Mouse (Mus musculus): ENCODE measurements around the gene Pgc. TPM values are rescaled to one million over a fixed set of nuclear protein-coding genes. Genes with fewer than 3 reads are reported as not detected.

Gene Pgc
- polyA plus RNA-seq (2014; fragmentation: Nextera tagmentation; extraction: Ambion mirVana) = not detected in 2 replicates

DNA sequence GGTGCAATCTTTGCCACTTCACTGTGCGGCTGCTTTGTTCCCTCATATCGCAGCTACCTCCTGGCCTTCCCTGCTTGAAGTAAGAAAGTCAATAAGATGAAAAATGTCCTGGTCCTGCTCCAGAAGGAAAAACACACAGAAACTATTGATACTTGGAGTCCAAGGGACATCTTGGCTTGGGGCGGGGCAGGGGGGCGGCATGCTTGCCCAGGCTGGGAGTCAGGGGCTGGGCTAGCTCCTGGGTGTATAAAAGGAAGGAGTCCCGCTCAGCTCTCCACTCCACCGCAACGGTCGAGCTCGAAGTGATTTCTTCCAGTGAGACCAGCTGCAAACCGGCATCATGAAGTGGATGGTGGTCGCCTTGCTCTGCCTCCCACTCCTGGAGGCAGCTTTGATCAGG, at the start of gene Pgc:
Gene Pgc, plus strand, starts transcription at position 277 of the 400 bp plus-strand sequence.
- Histone ChIP-seq H3K4me2 (ENCODE audit: low read depth, low read length) (no peak within 1 kb of the TSS), H3K27me3 (ENCODE audit: control insufficient read depth, insufficient read depth, low read length) (no peaks in the 10 kb centered on the region), H3K4me3 (ENCODE audit: low read depth, low read length) (no peak within 1 kb of the TSS), H3K27ac (ENCODE audit: low read depth, low read length) (no peak within 1 kb of the TSS), H3K36me3 (ENCODE audit: control insufficient read depth, insufficient read depth, low read length) (no peaks in the 10 kb centered on the region), H3K9ac (replicated peaks; ENCODE audit: low read depth, low read length) (no peak within 1 kb of the TSS), H3K9me3 (ENCODE audit: control insufficient read depth, low read length) (no peaks in the 10 kb centered on the region), H3K4me1 (ENCODE audit: control insufficient read depth, insufficient read depth, low read length) (no peaks in the 10 kb centered on the region)
- WGBS = 77% methylated on average over 11 of the region's 11 CpGs
- no peak for ATAC-seq (ENCODE audit: low read depth)

DNA sequence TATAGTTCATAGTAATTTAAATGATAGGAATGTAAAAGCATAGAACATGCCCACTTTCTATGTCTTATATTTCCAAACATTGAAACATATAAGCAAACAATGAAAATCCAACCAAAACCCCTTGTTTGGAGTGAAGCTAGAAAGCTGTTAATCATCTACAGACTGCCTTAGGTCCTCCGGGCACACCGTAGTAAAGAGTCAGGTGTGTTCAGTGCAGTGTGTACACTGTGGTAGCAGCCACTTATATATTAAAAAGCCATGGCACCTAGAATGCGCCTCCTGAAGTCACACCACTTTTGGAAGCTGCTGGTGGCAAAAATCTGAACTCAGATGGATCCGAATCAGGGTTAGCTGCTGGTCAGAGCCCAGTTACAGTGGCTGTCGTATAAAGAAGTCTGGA, 48.4 kb upstream of the Pgc start:
- ATAC-seq (ENCODE audit: low read depth) = no peak
- H3K27me3 ChIP-seq (ENCODE audit: control insufficient read depth, insufficient read depth, low read length) = no peaks in the 10 kb centered on the region
- H3K36me3 ChIP-seq (ENCODE audit: control insufficient read depth, insufficient read depth, low read length) = peaks cover 27% of the 10 kb centered on the region
- no peaks in the 10 kb centered on the region for H3K9me3 ChIP-seq (ENCODE audit: control insufficient read depth, low read length)
- no peak overlapping the region for H3K4me3 ChIP-seq (ENCODE audit: low read depth, low read length)
- H3K9ac ChIP-seq (replicated peaks; ENCODE audit: low read depth, low read length) = no peak overlapping the region
- WGBS = 90% methylated on average over 5 of the region's 5 CpGs
- no peak overlapping the region for H3K27ac ChIP-seq (ENCODE audit: low read depth, low read length)
- H3K4me2 ChIP-seq (ENCODE audit: low read depth, low read length) = no peak overlapping the region
- H3K4me1 ChIP-seq (ENCODE audit: control insufficient read depth, insufficient read depth, low read length) = no peaks in the 10 kb centered on the region; the same call in 1 of the 2 replicates

DNA sequence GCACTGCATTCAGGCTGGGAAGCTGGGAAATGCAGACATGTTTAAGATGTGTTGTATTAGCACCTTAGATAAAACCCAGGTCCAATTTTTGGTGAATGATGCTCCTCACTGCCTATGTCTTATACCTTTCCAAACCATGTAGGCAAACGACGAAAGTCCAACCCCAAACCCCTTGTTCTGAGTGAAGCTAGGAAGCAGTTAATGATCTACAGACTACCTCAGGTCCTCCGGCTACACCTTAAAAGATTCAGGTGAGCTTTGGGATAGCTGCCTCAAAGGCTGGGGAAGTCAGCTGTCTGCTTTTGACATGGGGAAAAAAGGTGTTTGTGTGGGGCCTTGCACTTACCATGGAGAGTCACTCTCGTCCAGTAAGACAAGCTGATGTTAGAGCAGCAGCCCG, 47.9 kb upstream of the Pgc start:
- Histone ChIP-seq H3K27ac (ENCODE audit: low read depth, low read length) (no peak overlapping the region), H3K4me2 (ENCODE audit: low read depth, low read length) (no peak overlapping the region), H3K36me3 (ENCODE audit: control insufficient read depth, insufficient read depth, low read length) (peaks cover 27% of the 10 kb centered on the region), H3K9me3 (ENCODE audit: control insufficient read depth, low read length) (no peaks in the 10 kb centered on the region), H3K9ac (replicated peaks; ENCODE audit: low read depth, low read length) (no peak overlapping the region), H3K4me1 (ENCODE audit: control insufficient read depth, insufficient read depth, low read length) (no peaks in the 10 kb centered on the region), H3K27me3 (ENCODE audit: control insufficient read depth, insufficient read depth, low read length) (no peaks in the 10 kb centered on the region), H3K4me3 (ENCODE audit: low read depth, low read length) (no peak overlapping the region)
- WGBS = 87% methylated on average over 5 of the region's 5 CpGs
- ATAC-seq (ENCODE audit: low read depth) = no peak

DNA sequence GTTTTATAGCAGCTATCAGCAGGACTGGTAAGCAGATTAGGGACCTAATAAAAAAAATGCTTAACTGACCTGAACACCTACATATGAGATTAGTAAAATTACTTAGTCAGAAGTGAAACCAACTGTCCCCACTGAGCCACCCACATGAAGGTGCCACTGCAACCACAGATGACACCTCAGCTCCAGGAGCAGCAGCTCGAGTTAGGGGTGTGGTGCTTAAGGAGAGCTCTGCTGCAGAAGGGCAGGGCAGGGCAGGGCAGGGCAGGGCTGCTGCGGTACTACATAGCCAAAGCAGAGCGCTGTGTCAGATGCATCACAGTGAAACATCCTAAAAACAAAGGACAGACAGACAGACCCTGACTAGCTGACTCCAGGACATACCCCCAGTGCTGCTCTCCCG, 43.8 kb upstream of the Pgc start:
- H3K36me3 ChIP-seq (ENCODE audit: control insufficient read depth, insufficient read depth, low read length) = peaks cover 27% of the 10 kb centered on the region
- H3K9me3 ChIP-seq (ENCODE audit: control insufficient read depth, low read length) = no peaks in the 10 kb centered on the region
- no peak overlapping the region for H3K4me2 ChIP-seq (ENCODE audit: low read depth, low read length)
- no peak overlapping the region for H3K4me3 ChIP-seq (ENCODE audit: low read depth, low read length)
- WGBS = 86% methylated on average over 4 of the region's 4 CpGs
- no peak overlapping the region for H3K27ac ChIP-seq (ENCODE audit: low read depth, low read length)
- peaks cover 8% of the 10 kb centered on the region for H3K4me1 ChIP-seq (ENCODE audit: control insufficient read depth, insufficient read depth, low read length)
- H3K27me3 ChIP-seq (ENCODE audit: control insufficient read depth, insufficient read depth, low read length) = no peaks in the 10 kb centered on the region
- ATAC-seq (ENCODE audit: low read depth) = no peak
- H3K9ac ChIP-seq (replicated peaks; ENCODE audit: low read depth, low read length) = no peak overlapping the region

DNA sequence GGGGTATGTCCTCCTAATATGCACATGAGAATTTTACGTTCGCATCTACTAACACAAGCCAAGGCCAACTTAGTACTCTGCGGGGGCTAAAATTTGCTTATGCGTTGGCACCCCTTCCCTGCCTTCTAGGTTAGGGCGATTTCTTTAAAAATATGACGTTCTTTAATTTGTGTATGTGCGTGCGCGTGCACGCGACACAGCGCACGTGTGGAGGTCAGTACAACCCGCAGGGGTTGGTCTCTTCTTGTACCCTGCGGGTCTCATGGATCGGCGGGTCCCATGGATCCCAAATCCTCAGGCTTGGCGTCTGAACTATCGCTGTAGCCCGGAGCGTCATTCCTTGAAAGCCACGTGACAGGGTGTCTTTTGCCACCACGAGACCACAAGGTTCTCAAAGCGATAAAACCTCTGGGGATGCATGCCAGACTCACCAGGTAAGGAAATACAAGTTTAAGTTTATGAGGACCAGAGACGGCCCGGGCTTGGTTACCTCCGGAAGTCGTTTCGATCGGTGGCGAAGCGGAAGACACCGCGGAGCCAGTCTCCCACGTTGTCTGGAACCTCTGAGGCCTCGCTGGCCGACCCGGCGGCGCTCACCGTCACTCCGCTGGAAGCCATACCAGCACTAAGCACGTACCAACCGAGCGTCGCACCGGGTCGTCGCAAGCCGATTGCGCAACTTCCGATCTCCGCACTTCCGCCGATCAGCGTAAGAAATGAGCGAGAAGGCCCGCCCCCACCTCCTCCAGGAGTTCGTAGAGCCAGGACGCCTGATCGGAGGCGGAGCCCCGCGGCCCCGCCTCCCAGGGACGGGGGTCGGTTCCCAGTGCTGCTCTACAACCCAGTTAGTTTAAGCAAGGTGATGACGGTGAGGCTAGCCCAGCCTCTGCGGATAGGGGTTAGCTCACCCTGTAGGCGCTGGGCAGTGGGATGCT, 39.0 kb upstream of the Pgc start:
- Histone ChIP-seq H3K36me3 (ENCODE audit: control insufficient read depth, insufficient read depth, low read length) (peaks cover 3% of the 10 kb centered on the region; the same call in 1 of the 2 replicates), H3K4me2 (ENCODE audit: low read depth, low read length) (peak overlapping the region; percentile 90), H3K9ac (replicated peaks; ENCODE audit: low read depth, low read length) (peak overlapping the region; percentile 78), H3K4me3 (ENCODE audit: low read depth, low read length) (peak overlapping the region; percentile 70), H3K9me3 (ENCODE audit: control insufficient read depth, low read length) (no peaks in the 10 kb centered on the region), H3K27me3 (ENCODE audit: control insufficient read depth, insufficient read depth, low read length) (no peaks in the 10 kb centered on the region), H3K4me1 (ENCODE audit: control insufficient read depth, insufficient read depth, low read length) (peaks cover 8% of the 10 kb centered on the region), H3K27ac (ENCODE audit: low read depth, low read length) (peak overlapping the region; percentile 87)
- 1% methylated on average over 70 of the region's 70 CpGs for WGBS
- peak; percentile 91 for ATAC-seq (ENCODE audit: low read depth)

DNA sequence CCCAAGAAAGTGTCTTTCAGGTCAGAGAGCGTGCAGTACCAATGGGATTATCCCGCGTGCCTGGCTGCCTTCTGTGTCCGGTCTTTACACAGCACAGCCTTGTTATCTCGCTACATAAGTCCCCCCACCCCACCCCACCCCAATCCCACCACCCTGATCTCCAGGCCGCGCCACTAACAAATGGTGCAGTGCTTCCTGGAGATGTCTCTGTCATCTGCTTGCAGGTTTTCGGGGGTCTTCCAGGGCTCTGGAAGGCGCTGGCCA, 38.4 kb upstream of the Pgc start, which contains the start of gene Tomm6:
Gene Tomm6, minus strand, starts transcription at position 43 of the 264 bp plus-strand sequence.
- WGBS = 0% methylated on average over 9 of the region's 9 CpGs
- no peaks in the 10 kb centered on the region for H3K27me3 ChIP-seq (ENCODE audit: control insufficient read depth, insufficient read depth, low read length)

DNA sequence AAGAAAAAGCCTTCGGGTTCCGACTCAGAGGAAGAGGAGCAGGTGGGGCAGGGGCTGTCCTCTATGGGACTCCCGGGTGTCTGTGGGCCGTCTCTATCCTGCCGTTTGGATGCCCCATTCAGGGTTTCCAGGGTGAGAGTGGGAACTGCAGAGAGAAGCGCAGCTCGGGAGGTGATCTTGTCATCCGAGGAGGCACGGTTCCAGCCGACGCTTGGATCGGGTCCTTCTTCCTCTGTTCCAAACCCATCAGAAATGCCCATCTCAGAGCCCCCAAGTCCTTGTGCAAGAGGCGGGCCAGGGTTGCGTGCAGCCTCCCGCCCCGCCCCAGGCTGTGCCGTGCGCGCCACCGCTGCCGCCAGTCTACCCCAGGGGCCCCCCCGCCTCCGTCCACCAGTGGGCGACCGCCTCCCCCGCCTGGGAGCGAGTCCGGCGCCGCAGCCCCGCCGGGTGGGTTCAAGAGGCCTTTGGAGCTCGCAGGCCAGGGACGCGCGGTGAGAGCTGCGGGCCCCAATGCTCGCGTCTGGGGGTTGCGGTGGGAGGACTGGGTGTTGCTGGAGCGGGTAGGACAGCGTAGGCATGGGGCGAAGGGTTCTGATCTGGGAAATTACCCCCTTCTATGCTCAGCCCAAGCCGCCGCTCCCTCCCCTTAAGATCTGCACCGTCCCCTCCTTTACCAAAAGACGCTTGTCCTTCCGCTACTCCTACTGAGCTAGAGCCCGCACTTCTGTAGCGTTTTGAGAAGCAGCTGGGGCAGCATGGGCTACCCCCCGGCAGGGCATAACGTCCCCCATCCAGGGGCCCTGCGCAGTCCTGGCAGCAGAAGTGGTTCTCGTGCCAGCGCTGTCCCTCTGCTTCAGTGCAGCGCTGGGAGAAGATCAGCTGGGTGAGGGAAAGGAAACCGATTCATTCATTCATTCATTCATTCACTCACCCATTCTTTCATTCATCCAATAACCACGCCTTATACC, 37.8 kb upstream of the Pgc start, which contains the start of gene Frs3:
Gene Frs3, plus strand, starts transcription at position 423 of the 968 bp plus-strand sequence.
- WGBS = 1% methylated on average over 56 of the region's 58 CpGs
- Histone ChIP-seq H3K4me3 (ENCODE audit: low read depth, low read length) (peak within 1 kb of the TSS; percentile 70), H3K9me3 (ENCODE audit: control insufficient read depth, low read length) (no peaks in the 10 kb centered on the region), H3K36me3 (ENCODE audit: control insufficient read depth, insufficient read depth, low read length) (peaks cover 3% of the 10 kb centered on the region; the same call in 1 of the 2 replicates), H3K4me2 (ENCODE audit: low read depth, low read length) (peak within 1 kb of the TSS; percentile 90), H3K27ac (ENCODE audit: low read depth, low read length) (peak within 1 kb of the TSS; percentile 87), H3K27me3 (ENCODE audit: control insufficient read depth, insufficient read depth, low read length) (no peaks in the 10 kb centered on the region), H3K4me1 (ENCODE audit: control insufficient read depth, insufficient read depth, low read length) (peaks cover 8% of the 10 kb centered on the region), H3K9ac (replicated peaks; ENCODE audit: low read depth, low read length) (peak within 1 kb of the TSS; percentile 78)
- peak; percentile 68 for ATAC-seq (ENCODE audit: low read depth)

More for the DNA sequence above, 38.4 kb upstream of the Pgc start, which contains the start of gene Tomm6:
- Histone ChIP-seq H3K4me2 (ENCODE audit: low read depth, low read length) (peak within 1 kb of the TSS; percentile 90), H3K9ac (replicated peaks; ENCODE audit: low read depth, low read length) (peak within 1 kb of the TSS; percentile 78), H3K36me3 (ENCODE audit: control insufficient read depth, insufficient read depth, low read length) (peaks cover 3% of the 10 kb centered on the region; the same call in 1 of the 2 replicates), H3K4me1 (ENCODE audit: control insufficient read depth, insufficient read depth, low read length) (peaks cover 8% of the 10 kb centered on the region), H3K4me3 (ENCODE audit: low read depth, low read length) (peak within 1 kb of the TSS; percentile 70), H3K9me3 (ENCODE audit: control insufficient read depth, low read length) (no peaks in the 10 kb centered on the region), H3K27ac (ENCODE audit: low read depth, low read length) (peak within 1 kb of the TSS; percentile 87)
- ATAC-seq (ENCODE audit: low read depth) = no peak

DNA sequence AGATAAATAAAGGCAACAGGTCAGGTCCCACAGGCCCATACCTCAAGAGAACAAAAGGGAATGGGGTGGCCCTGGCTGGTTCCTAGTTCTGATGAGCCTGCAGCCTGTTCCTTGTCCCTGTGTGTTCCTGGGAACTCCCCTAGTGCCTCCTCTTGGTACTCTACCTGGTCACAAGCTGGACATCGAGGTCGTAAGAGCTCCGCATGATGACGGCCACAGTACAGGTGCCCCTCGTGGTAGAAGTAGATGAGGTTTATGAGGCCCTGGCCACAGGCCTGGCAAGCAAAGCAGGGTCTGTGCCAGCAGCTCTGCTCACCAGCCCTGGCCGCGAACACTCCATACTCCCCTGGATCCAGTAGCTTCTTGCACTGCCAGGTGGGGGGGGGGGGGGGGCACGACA, 36.7 kb upstream of the Pgc start:
- WGBS = 77% methylated on average over 7 of the region's 8 CpGs
- H3K27ac ChIP-seq (ENCODE audit: low read depth, low read length) = no peak overlapping the region
- peak overlapping the region; percentile 90 for H3K4me2 ChIP-seq (ENCODE audit: low read depth, low read length)
- peak overlapping the region; percentile 78; the same call in 1 of the 2 replicates for H3K9ac ChIP-seq (replicated peaks; ENCODE audit: low read depth, low read length)
- no peaks in the 10 kb centered on the region for H3K9me3 ChIP-seq (ENCODE audit: control insufficient read depth, low read length)
- H3K27me3 ChIP-seq (ENCODE audit: control insufficient read depth, insufficient read depth, low read length) = no peaks in the 10 kb centered on the region
- ATAC-seq (ENCODE audit: low read depth) = no peak
- H3K4me3 ChIP-seq (ENCODE audit: low read depth, low read length) = no peak overlapping the region; the same call in 1 of the 2 replicates
- H3K4me1 ChIP-seq (ENCODE audit: control insufficient read depth, insufficient read depth, low read length) = peaks cover 13% of the 10 kb centered on the region
- no peaks in the 10 kb centered on the region; the same call in 1 of the 2 replicates for H3K36me3 ChIP-seq (ENCODE audit: control insufficient read depth, insufficient read depth, low read length)

All from neural tube, embryonic 14.5 days (tissue).